Mouse (Mus musculus) kidney, embryonic 14.5 days (tissue): ENCODE data around the gene Gm11146. TPM values are rescaled to one million over a fixed set of nuclear protein-coding genes. Genes with fewer than 3 reads are reported as not detected.

Source experiments
- ATAC-seq: fragments of 200-750 bp; cut with Nextera tagmentation; 2 replicates; pipeline ENCODE4 v1.8.0; 2017; ENCODE audit warnings: moderate number of reproducible peaks, mild to moderate bottlenecking, moderate TSS enrichment, moderate library complexity; ENCODE audit not compliant: low FRiP score, low TSS enrichment
- H3K27ac ChIP-seq: fragments of 300-500 bp; sonication (generic); 2 replicates; pipeline ENCODE4 v1.5.1; 2014; ENCODE audit warnings: low read depth, mild to moderate bottlenecking, low read length, moderate library complexity, mixed read lengths
- H3K27me3 ChIP-seq: fragments of 300-500 bp; sonication (generic); 2 replicates; pipeline ENCODE4 v1.6.1; 2014; ENCODE audit warnings: mild to moderate bottlenecking, low read length; ENCODE audit not compliant: control insufficient read depth, insufficient read depth
- H3K36me3 ChIP-seq: fragments of 300-500 bp; sonication (generic); 2 replicates; pipeline ENCODE4 v1.6.1; 2014; ENCODE audit warnings: low read length, mixed read lengths; ENCODE audit not compliant: control insufficient read depth, insufficient read depth
- H3K4me1 ChIP-seq: fragments of 300-500 bp; sonication (generic); 2 replicates; pipeline ENCODE4 v1.6.1; 2014; ENCODE audit warnings: low read length, mixed read lengths; ENCODE audit not compliant: control insufficient read depth, insufficient read depth
- H3K4me2 ChIP-seq: fragments of 300-500 bp; sonication (generic); replicated peaks from 2 replicates; pipeline ENCODE4 v1.6.1; 2014; ENCODE audit warnings: low read depth, mild to moderate bottlenecking, low read length
- H3K4me3 ChIP-seq: fragments of 300-500 bp; sonication (generic); 2 replicates; pipeline ENCODE4 v1.5.1; 2014; ENCODE audit warnings: mild to moderate bottlenecking, low read length
- H3K9ac ChIP-seq: fragments of 300-500 bp; sonication (generic); 2 replicates; pipeline ENCODE4 v1.6.1; 2014; ENCODE audit warnings: low read depth, mild to moderate bottlenecking, low read length, moderate library complexity
- H3K9me3 ChIP-seq: fragments of 300-500 bp; sonication (generic); 2 replicates; pipeline ENCODE4 v1.6.1; 2016; ENCODE audit warnings: low read length; ENCODE audit not compliant: control insufficient read depth
- WGBS: fragments of 180-500 bp; shearing (Covaris S2); extraction: QIAGEN DNeasy Blood & Tissue Kit; methylation state at CpG from one replicate; pipeline ENCODE4 v1.1.7; 2014; 5-methylcytosine and 5-hydroxymethylcytosine counted together
- polyA plus RNA-seq: library from polyadenylated mRNA; unstranded; fragments of >200 nt; fragmentation: Nextera tagmentation; extraction: Ambion mirVana; gene quantifications from 2 replicates; pipeline ENCODE4 v1.2.1, GENCODE M21; 2014

The Gm11146 gene
- polyA plus RNA-seq = not detected in 2 replicates

GRCm38 (mm10) chr16:77601994-77602393 lies at the start of gene Gm11146:
Gene Gm11146 (minus strand): TSS chr16:77602094.
- WGBS = 74% methylated on average over 1 of the region's 1 CpGs

GRCm38 (mm10) chr16:77650596-77650995 lies 48.7 kb upstream of the Gm11146 start:
- 89% methylated on average over 1 of the region's 1 CpGs for WGBS
- H3K27ac ChIP-seq = no peak overlapping the region
- H3K4me3 ChIP-seq = no peak overlapping the region
- H3K9me3 ChIP-seq = no peaks in the 10 kb centered on the region
- H3K4me1 ChIP-seq = no peaks in the 10 kb centered on the region
- H3K36me3 ChIP-seq = no peaks in the 10 kb centered on the region
- H3K9ac ChIP-seq = no peak overlapping the region
- H3K4me2 ChIP-seq = no peak overlapping the region
- no peak for ATAC-seq
- H3K27me3 ChIP-seq = no peaks in the 10 kb centered on the region

More at GRCm38 (mm10) chr16:77601994-77602393, at the start of gene Gm11146:
- no peak for ATAC-seq
- Histone ChIP-seq H3K9ac (no peak within 1 kb of the TSS), H3K4me1 (no peaks in the 10 kb centered on the region), H3K27me3 (no peaks in the 10 kb centered on the region), H3K4me2 (no peak within 1 kb of the TSS), H3K36me3 (no peaks in the 10 kb centered on the region), H3K4me3 (no peak within 1 kb of the TSS), H3K27ac (no peak within 1 kb of the TSS), H3K9me3 (no peaks in the 10 kb centered on the region)

GRCm38 (mm10) chr16:77649006-77649405 lies 47.1 kb upstream of the Gm11146 start:
- 77% methylated on average over 2 of the region's 2 CpGs for WGBS
- H3K36me3 ChIP-seq = no peaks in the 10 kb centered on the region

GRCm38 (mm10) chr16:77648181-77648580 lies 46.3 kb upstream of the Gm11146 start:
- 63% methylated on average over 2 of the region's 2 CpGs for WGBS
- ATAC-seq = no peak
- Histone ChIP-seq H3K36me3 (no peaks in the 10 kb centered on the region), H3K4me3 (no peak overlapping the region), H3K9me3 (no peaks in the 10 kb centered on the region), H3K9ac (no peak overlapping the region), H3K4me2 (no peak overlapping the region), H3K27ac (no peak overlapping the region), H3K4me1 (0 out of 2 replicates have a peak, but pooled peaks cover 2% of the 10 kb centered on the region), H3K27me3 (no peaks in the 10 kb centered on the region)

More at GRCm38 (mm10) chr16:77649006-77649405, 47.1 kb upstream of the Gm11146 start:
- Histone ChIP-seq H3K9me3 (no peaks in the 10 kb centered on the region), H3K4me1 (0 out of 2 replicates have a peak, but pooled peaks cover 2% of the 10 kb centered on the region), H3K4me2 (no peak overlapping the region), H3K4me3 (no peak overlapping the region), H3K27ac (no peak overlapping the region), H3K27me3 (no peaks in the 10 kb centered on the region), H3K9ac (no peak overlapping the region)
- no peak for ATAC-seq

- no peak for ATAC-seq
- Histone ChIP-seq H3K9me3 (no peaks in the 10 kb centered on the region), H3K27ac (no peak overlapping the region), H3K36me3 (no peaks in the 10 kb centered on the region), H3K9ac (no peak overlapping the region), H3K4me2 (no peak overlapping the region), H3K27me3 (no peaks in the 10 kb centered on the region), H3K4me1 (0 out of 2 replicates have a peak, but pooled peaks cover 2% of the 10 kb centered on the region), H3K4me3 (no peak overlapping the region)
- 86% methylated on average over 7 of the region's 7 CpGs for WGBS
These were observed 44.3 kb upstream of the Gm11146 start for GRCm38 (mm10) chr16:77646146-77646545.

- no peak overlapping the region for H3K9ac ChIP-seq
- 62% methylated on average over 1 of the region's 1 CpGs for WGBS
- no peaks in the 10 kb centered on the region for H3K36me3 ChIP-seq
- H3K27ac ChIP-seq = no peak overlapping the region
- H3K4me2 ChIP-seq = no peak overlapping the region
- H3K4me3 ChIP-seq = no peak overlapping the region
- H3K9me3 ChIP-seq = no peaks in the 10 kb centered on the region
- no peaks in the 10 kb centered on the region for H3K27me3 ChIP-seq
- no peak for ATAC-seq
- H3K4me1 ChIP-seq = 0 out of 2 replicates have a peak, but pooled peaks cover 2% of the 10 kb centered on the region
These were observed 43.1 kb upstream of the Gm11146 start for GRCm38 (mm10) chr16:77644976-77645375.

GRCm38 (mm10) chr16:77643871-77644720 lies 42.2 kb upstream of the Gm11146 start:
- H3K4me2 ChIP-seq = peak overlapping the region; percentile 83
- peak; percentile 94 for ATAC-seq
- H3K9ac ChIP-seq = peak overlapping the region; percentile 54; the same call in 1 of the 2 replicates
- no peaks in the 10 kb centered on the region for H3K9me3 ChIP-seq
- 3% methylated on average over 31 of the region's 31 CpGs for WGBS
- no peaks in the 10 kb centered on the region for H3K27me3 ChIP-seq
- H3K4me1 ChIP-seq = 0 out of 2 replicates have a peak, but pooled peaks cover 2% of the 10 kb centered on the region
- H3K36me3 ChIP-seq = no peaks in the 10 kb centered on the region
- peak overlapping the region; percentile 53 for H3K4me3 ChIP-seq
- peak overlapping the region; percentile 24; the same call in 1 of the 2 replicates for H3K27ac ChIP-seq

- Histone ChIP-seq H3K4me3 (peak overlapping the region; percentile 53; the same call in 1 of the 2 replicates), H3K27ac (no peak overlapping the region), H3K27me3 (no peaks in the 10 kb centered on the region)
These were observed 41.4 kb upstream of the Gm11146 start for GRCm38 (mm10) chr16:77643036-77643870.

More at GRCm38 (mm10) chr16:77643036-77643870, 41.4 kb upstream of the Gm11146 start:
- no peak for ATAC-seq
- 78% methylated on average over 14 of the region's 14 CpGs for WGBS
- Histone ChIP-seq H3K9ac (no peak overlapping the region), H3K36me3 (no peaks in the 10 kb centered on the region), H3K4me1 (0 out of 2 replicates have a peak, but pooled peaks cover 2% of the 10 kb centered on the region), H3K9me3 (no peaks in the 10 kb centered on the region), H3K4me2 (peak overlapping the region; percentile 83)
